Mouse (Mus musculus) C2C12 (cell line): ENCODE measurements around the gene Map3k7cl.

Source experiments
- CTCF ChIP-seq: IDR thresholded peaks from one replicate; pipeline ENCODE4 v1.5.1; 2011; ENCODE audit not compliant: control insufficient read depth, insufficient read depth, insufficient read length
- FOSL1 ChIP-seq: IDR thresholded peaks from one replicate; pipeline ENCODE4 v1.8.0; 2011; ENCODE audit warnings: mild to moderate bottlenecking, low read length; ENCODE audit not compliant: poor library complexity, insufficient read depth, severe bottlenecking
- MAX ChIP-seq: IDR thresholded peaks from one replicate; pipeline ENCODE4 v1.6.1; 2011; ENCODE audit warnings: mild to moderate bottlenecking, control low read depth
- MYOD1 ChIP-seq: IDR thresholded peaks from one replicate; pipeline ENCODE4 v1.6.1; 2011; ENCODE audit warnings: low read depth; ENCODE audit not compliant: control insufficient read depth, insufficient read length
- MYOG ChIP-seq: IDR thresholded peaks from one replicate; pipeline ENCODE4 v1.6.1; 2011; ENCODE audit not compliant: control insufficient read depth, insufficient read length; ENCODE audit errors: extremely low read depth
- USF1 ChIP-seq: IDR thresholded peaks from one replicate; pipeline ENCODE4 v1.6.1; 2011; ENCODE audit warnings: low read depth, mild to moderate bottlenecking, control low read depth, moderate library complexity

- TF ChIP-seq MAX (no peak), CTCF (no peak), MYOG (no peak), USF1 (no peak), FOSL1 (no peak), MYOD1 (no peak)
Measured at GRCm38 (mm10) chr16:87635213-87635755, 82.2 kb downstream of the Map3k7cl start.
